Mouse (Mus musculus) liver, embryonic 14.5 days (tissue): ENCODE measurements around the gene Ccna1. TPM values are rescaled to one million over a fixed set of nuclear protein-coding genes. Genes with fewer than 3 reads are reported as not detected.
A peak's percentile ranks its signal among the peaks of the same experiment; 100 is the strongest.

Source experiments
- ATAC-seq: fragments of 200-750 bp; cut with Nextera tagmentation; 2 replicates; pipeline ENCODE4 v1.8.0; 2017; ENCODE audit warnings: moderate number of reproducible peaks, mild to moderate bottlenecking, moderate library complexity; ENCODE audit not compliant: insufficient read depth
- DNase-seq, 3 experiments: peaks; one replicate each; pipeline ENCODE4 v3.0.0-alpha.2; 2012 to 2013; ENCODE audit warnings: low read depth in 3 of 3, low spot score in 3 of 3
- H3K27ac ChIP-seq: fragments of 300-500 bp; sonication (generic); 2 replicates; pipeline ENCODE4 v1.5.1; 2014; ENCODE audit warnings: moderate library complexity, mild to moderate bottlenecking, control low read depth, inconsistent platforms
- H3K27me3 ChIP-seq: fragments of 300-500 bp; sonication (generic); 2 replicates; pipeline ENCODE4 v1.6.1; 2014; ENCODE audit warnings: mild to moderate bottlenecking, low read length, moderate library complexity; ENCODE audit not compliant: control insufficient read depth, insufficient read depth
- H3K36me3 ChIP-seq: fragments of 300-500 bp; sonication (generic); replicated peaks from 2 replicates; pipeline ENCODE4 v1.6.1; 2014; ENCODE audit warnings: low read depth; ENCODE audit not compliant: control insufficient read depth, insufficient read depth
- H3K4me1 ChIP-seq, 2 experiments: fragments of 200-500 bp in 1 of 2; fragments of 300-500 bp in 1 of 2; sonication (generic) in 1 of 2; replicated peaks; 2 replicates each; pipeline ENCODE4 v1.6.1; 2012 to 2014; ENCODE audit warnings: antibody characterized with exemption in 1 of 2, inconsistent platforms in 1 of 2, low read length in 1 of 2; ENCODE audit not compliant: control insufficient read depth in 2 of 2, insufficient read depth in 2 of 2
- H3K4me2 ChIP-seq: fragments of 300-500 bp; sonication (generic); 2 replicates; pipeline ENCODE4 v1.6.1; 2014; ENCODE audit warnings: low read depth, mild to moderate bottlenecking, control low read depth, moderate library complexity
- H3K4me3 ChIP-seq, 2 experiments: fragments of 200-500 bp in 1 of 2; fragments of 300-500 bp in 1 of 2; sonication (generic) in 1 of 2; 2 replicates each; pipeline ENCODE4 v1.5.1; 2012 to 2014; ENCODE audit warnings: low read depth in 2 of 2, low read length in 2 of 2, mild to moderate bottlenecking in 2 of 2, control low read depth in 1 of 2, inconsistent platforms in 1 of 2, moderate library complexity in 1 of 2; ENCODE audit not compliant: insufficient read depth in 1 of 2
- H3K9ac ChIP-seq: fragments of 300-500 bp; sonication (generic); replicated peaks from 2 replicates; pipeline ENCODE4 v1.6.1; 2014; ENCODE audit warnings: mild to moderate bottlenecking, control low read depth, moderate library complexity
- H3K9me3 ChIP-seq: fragments of 300-500 bp; sonication (generic); 2 replicates; pipeline ENCODE4 v1.6.1; 2016; ENCODE audit warnings: low read length, mixed read lengths; ENCODE audit not compliant: control insufficient read depth
- CTCF ChIP-seq: IDR thresholded peaks from 2 replicates; pipeline ENCODE4 v1.5.1; 2016; ENCODE audit warnings: antibody characterized with exemption, low read depth, control low read depth
- EP300 ChIP-seq: IDR thresholded peaks from 2 replicates; pipeline ENCODE4 v1.6.1; 2016; ENCODE audit warnings: antibody characterized with exemption, low read depth
- WGBS: fragments of 180-500 bp; shearing (Covaris S2); extraction: QIAGEN DNeasy Blood & Tissue Kit; methylation state at CpG from one replicate; pipeline ENCODE4 v1.1.7; 2014; ENCODE audit not compliant: insufficient replicate concordance; 5-methylcytosine and 5-hydroxymethylcytosine counted together
- polyA plus RNA-seq, 2 experiments: library from polyadenylated mRNA; depleted of rRNA in 1 of 2; stranded (reverse) in 1 of 2; unstranded in 1 of 2; fragments of >200 nt; fragmentation: Nextera tagmentation in 1 of 2; extraction: Ambion mirVana in 1 of 2; gene quantifications; 2 replicates each; pipeline versions ENCODE4 v1.2.1 to v1.2.3; 2012 to 2014

Ccna1 gene
- polyA plus RNA-seq, 2 experiments = 0.14 to 0.20 TPM

DNA sequence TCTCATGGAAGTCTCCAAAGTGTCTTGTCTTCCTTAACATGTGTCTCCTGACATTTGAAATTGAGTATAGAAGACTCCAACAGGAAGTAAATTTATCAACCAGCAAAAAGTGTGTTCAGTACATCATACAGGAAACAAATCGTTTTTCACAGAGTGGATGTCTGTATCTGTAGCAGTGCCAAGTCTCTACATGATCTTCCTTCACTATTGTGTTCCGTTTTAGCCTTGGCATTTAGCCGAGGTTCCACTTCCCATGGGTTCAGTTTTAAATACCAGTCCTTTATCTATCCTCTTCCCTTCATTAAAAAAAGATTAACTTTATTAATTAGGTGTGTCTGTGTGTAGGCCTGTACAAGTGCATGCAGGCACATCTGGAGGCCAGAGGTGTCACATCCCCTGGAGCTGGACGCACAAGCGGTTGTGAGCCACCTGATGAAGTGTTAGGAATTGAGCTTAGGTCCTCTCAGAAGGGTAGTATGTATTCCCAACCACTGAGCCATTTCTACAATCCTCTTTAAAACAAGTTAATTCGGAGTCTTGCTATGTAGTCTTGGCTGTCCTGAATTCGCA, 27.9 kb downstream of the Ccna1 start:
- TF ChIP-seq EP300 (no peak), CTCF (no peak)
- WGBS = 56% methylated on average over 7 of the region's 7 CpGs
- no peak overlapping the region for H3K4me3 ChIP-seq
- no peaks in the 10 kb centered on the region for H3K27me3 ChIP-seq
- no peaks in the 10 kb centered on the region for H3K4me1 ChIP-seq
- no peak overlapping the region for H3K27ac ChIP-seq
- H3K9me3 ChIP-seq = no peaks in the 10 kb centered on the region
- ATAC-seq = no peak
- DNase-seq = no peak
- no peaks in the 10 kb centered on the region for H3K36me3 ChIP-seq
- H3K4me2 ChIP-seq = no peak overlapping the region
- H3K9ac ChIP-seq = no peak overlapping the region

DNA sequence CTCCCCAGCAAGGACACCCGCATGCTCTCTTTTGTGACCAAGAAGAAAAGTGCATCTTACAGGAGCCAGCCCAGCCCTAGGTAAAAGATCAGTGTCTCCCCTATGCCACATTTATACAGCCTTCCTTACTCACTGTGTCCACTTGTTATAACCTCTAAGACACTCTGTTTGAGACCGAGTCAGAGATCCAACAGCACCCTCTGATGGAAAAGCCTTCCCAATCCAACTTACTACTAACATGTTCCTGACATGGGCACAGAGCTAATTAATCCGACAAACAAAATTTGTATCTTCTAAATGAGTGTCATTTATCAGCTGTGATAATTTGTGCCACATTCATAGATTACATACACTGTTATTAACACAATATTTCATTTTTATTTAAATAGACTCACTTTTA, 29.8 kb downstream of the Ccna1 start:
- Histone ChIP-seq H3K27ac (no peak overlapping the region), H3K9ac (no peak overlapping the region), H3K4me2 (no peak overlapping the region), H3K27me3 (no peaks in the 10 kb centered on the region), H3K9me3 (no peaks in the 10 kb centered on the region), H3K36me3 (no peaks in the 10 kb centered on the region), H3K4me3 (no peak overlapping the region), H3K4me1 (no peaks in the 10 kb centered on the region)
- 61% methylated on average over 3 of the region's 3 CpGs for WGBS
- TF ChIP-seq EP300 (no peak), CTCF (no peak)
- ATAC-seq (no peak), DNase-seq (no peak)

DNA sequence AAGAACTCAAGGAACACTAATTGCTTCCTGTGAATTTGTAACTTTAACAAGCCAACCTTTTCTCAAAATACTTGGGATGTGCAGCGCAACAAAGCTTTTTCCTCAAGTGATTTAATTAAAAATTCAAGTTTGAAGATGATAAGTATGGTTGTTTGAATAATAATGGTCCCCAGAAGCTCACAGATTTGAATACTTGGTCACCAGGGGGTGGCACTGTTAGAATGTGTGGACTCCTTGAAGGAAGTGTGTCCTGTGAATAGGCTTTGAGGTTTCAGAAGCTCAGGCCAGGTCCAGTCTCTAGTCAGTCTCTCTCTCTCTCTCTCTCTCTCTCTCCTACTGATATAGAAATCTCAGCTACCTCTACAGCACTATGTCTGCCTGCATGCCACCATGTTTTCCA, 32.0 kb downstream of the Ccna1 start:
- Histone ChIP-seq H3K4me1 (no peaks in the 10 kb centered on the region), H3K4me3 (no peak overlapping the region), H3K9ac (no peak overlapping the region), H3K9me3 (no peaks in the 10 kb centered on the region), H3K36me3 (no peaks in the 10 kb centered on the region), H3K4me2 (no peak overlapping the region), H3K27ac (no peak overlapping the region), H3K27me3 (no peaks in the 10 kb centered on the region)
- TF ChIP-seq EP300 (no peak), CTCF (no peak)
- no peak for DNase-seq
- ATAC-seq = no peak
- 76% methylated on average over 1 of the region's 1 CpGs for WGBS

DNA sequence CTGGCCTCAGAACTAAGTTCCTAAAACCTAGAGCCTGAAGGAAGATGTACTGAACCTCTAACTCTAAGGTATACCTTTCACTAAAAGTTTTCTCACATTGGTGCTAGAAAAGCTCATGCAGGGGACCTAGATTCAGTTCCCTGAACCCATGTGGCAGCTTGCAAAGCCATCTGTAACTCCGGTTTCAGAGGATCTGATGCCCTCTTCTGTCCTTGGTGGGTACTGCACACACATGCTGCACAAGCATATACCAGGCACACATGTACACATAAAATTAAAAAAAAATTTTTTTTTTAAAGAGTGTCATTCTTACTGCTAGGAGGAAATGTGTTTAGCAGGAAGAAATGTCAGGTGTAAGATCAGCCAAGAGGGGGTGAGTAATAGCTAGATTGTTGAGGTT, 33.1 kb downstream of the Ccna1 start:
- H3K27ac ChIP-seq = no peak overlapping the region
- H3K4me2 ChIP-seq = no peak overlapping the region
- DNase-seq (no peak), ATAC-seq (no peak)
- H3K9me3 ChIP-seq = no peaks in the 10 kb centered on the region
- H3K4me1 ChIP-seq = no peaks in the 10 kb centered on the region
- WGBS = 57% methylated on average over 1 of the region's 1 CpGs
- H3K27me3 ChIP-seq = no peaks in the 10 kb centered on the region
- peak; percentile 19; the same call in 1 of the 2 replicates for TF ChIP-seq CTCF
- no peak for TF ChIP-seq EP300
- no peak overlapping the region for H3K4me3 ChIP-seq
- no peak overlapping the region for H3K9ac ChIP-seq
- no peaks in the 10 kb centered on the region for H3K36me3 ChIP-seq

DNA sequence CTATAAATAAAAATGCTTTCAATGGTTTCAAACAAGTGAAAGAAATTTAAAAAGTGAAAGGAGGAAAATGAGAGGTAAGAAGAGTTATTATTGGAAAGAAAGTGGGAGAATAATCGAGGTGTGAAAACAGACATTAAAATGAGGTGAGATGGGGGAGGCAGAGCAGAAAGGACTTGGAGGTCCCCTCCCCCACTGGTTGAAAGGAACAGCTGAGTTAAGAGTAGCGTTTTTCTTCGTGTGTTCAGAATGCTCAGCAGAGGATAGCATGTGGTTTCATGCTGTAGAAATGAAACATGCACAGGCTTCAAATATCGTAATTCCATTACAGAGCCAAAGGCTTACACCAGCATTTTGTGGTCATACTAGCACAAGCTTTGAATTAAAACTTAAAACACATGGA, 42.8 kb downstream of the Ccna1 start:
- 44% methylated on average over 4 of the region's 4 CpGs for WGBS
- H3K9me3 ChIP-seq = no peaks in the 10 kb centered on the region
- H3K27ac ChIP-seq = no peak overlapping the region
- no peaks in the 10 kb centered on the region for H3K27me3 ChIP-seq
- no peak overlapping the region for H3K4me2 ChIP-seq
- H3K36me3 ChIP-seq = no peaks in the 10 kb centered on the region
- DNase-seq (no peak), ATAC-seq (no peak)
- no peak overlapping the region for H3K9ac ChIP-seq
- H3K4me3 ChIP-seq = no peak overlapping the region
- H3K4me1 ChIP-seq = no peaks in the 10 kb centered on the region
- TF ChIP-seq CTCF = no peak
- no peak for TF ChIP-seq EP300
